Mouse (Mus musculus): Measurements from ENCODE around the gene Ttc9c. TPM values are rescaled to one million over a fixed set of nuclear protein-coding genes. Genes with fewer than 3 reads are reported as not detected.

The Ttc9c gene
- polyA plus RNA-seq, 1 experiment: 2.1 TPM

DNA sequence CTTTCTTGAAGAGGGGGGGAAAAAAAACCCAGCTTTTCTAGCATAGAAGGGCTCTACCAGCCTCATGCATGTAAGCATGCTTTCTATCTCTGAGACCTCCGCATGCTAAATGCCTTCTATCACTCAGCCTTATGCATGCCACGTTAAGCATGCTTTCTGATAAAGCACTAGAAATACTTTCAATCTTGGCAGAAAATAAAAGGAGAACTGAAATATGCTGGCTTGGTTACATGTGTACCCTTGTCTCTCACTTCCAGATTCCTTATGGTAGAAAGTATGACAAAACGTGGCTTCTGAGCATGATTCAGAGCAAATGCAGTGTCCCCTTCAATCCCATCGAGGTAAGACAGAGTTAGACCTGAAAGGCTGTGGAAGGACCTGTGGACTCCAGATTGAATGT is 55.9 kb downstream of the Ttc9c start:
- no peak for TF ChIP-seq GATA1 (IDR thresholded peaks at IDR 0.05; ENCODE audit: low read length)

DNA sequence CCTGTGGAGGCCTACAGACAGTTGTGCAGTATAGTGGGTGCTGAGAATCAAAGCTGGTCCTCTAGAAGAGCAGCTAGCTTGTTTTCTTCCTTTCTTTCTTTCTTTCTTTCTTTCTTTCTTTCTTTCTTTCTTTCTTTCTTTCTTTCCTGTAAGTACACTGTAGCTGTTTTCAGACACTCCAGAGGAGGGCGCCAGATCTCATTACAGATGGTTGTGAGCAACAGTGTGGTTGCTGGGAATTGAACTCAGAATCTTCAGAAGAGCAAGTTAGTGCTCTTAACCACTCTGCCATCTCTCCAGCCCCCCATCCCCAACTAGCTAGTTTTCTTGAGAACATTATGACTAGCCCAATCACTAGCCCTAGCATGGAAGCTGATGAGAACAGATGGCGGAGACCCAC is 58.4 kb downstream of the Ttc9c start:
- no peak for TF ChIP-seq GATA1 (IDR thresholded peaks at IDR 0.05; ENCODE audit: low read length)

Other genes with a start within 250 kb of the Ttc9c start
- gene Slc22a8, start 228.1 kb downstream of the Ttc9c start, polyA plus RNA-seq (2012): not detected in 2 replicates
- gene Slc22a6, start 201.3 kb downstream of the Ttc9c start, polyA plus RNA-seq (2012): not detected in 2 replicates
- 0.02 and 0.12 TPM in 2 replicates for gene Chrm1, start 155.5 kb downstream of the Ttc9c start, polyA plus RNA-seq (2012)
- 180 and 242 TPM in 2 replicates for gene Slc3a2, start 96.0 kb downstream of the Ttc9c start, polyA plus RNA-seq (2012)
- 45.8 and 52.0 TPM in 2 replicates for gene Wdr74, start 83.5 kb downstream of the Ttc9c start, polyA plus RNA-seq (2012)
- 1.8 and 2.1 TPM in 2 replicates for gene 1700092M07Rik, start 78.6 kb downstream of the Ttc9c start, polyA plus RNA-seq (2012)
- 13.4 and 17.1 TPM in 2 replicates for gene Stx5a, start 77.9 kb downstream of the Ttc9c start, polyA plus RNA-seq (2012)
- gene Nxf1, start 62.3 kb downstream of the Ttc9c start, polyA plus RNA-seq (2012): 23.2 and 29.3 TPM in 2 replicates
- gene Tmem223, start 48.3 kb downstream of the Ttc9c start, polyA plus RNA-seq (2012): 3.6 and 4.5 TPM in 2 replicates
- gene Tmem179b, start 44.9 kb downstream of the Ttc9c start, polyA plus RNA-seq (2012): 50.4 and 51.8 TPM in 2 replicates
- 42.9 and 51.9 TPM in 2 replicates for gene Taf6l, start 32.9 kb downstream of the Ttc9c start, polyA plus RNA-seq (2012)
- 8.1 and 8.9 TPM in 2 replicates for gene Polr2g, start 20.8 kb downstream of the Ttc9c start, polyA plus RNA-seq (2012)
- gene Zbtb3, start 16.8 kb downstream of the Ttc9c start, polyA plus RNA-seq (2012): 1.4 and 1.9 TPM in 2 replicates
- gene Hnrnpul2, start 677 bp upstream of the Ttc9c start, polyA plus RNA-seq (2012): 100 and 147 TPM in 2 replicates
- gene AC129217.1, start 10.4 kb upstream of the Ttc9c start, polyA plus RNA-seq (2012): 110 and 157 TPM in 2 replicates
- 9.4 and 10.6 TPM in 2 replicates for gene Bscl2, start 18.1 kb upstream of the Ttc9c start, polyA plus RNA-seq (2012)
- gene Gng3, start 19.9 kb upstream of the Ttc9c start, polyA plus RNA-seq (2012): not detected in 2 replicates
- gene Lrrn4cl, start 31.4 kb upstream of the Ttc9c start, polyA plus RNA-seq (2012): not detected in 2 replicates
- 262 and 324 TPM in 2 replicates for gene Ubxn1, start 52.2 kb upstream of the Ttc9c start, polyA plus RNA-seq (2012)
- 63.4 and 71.1 TPM in 2 replicates for gene Uqcc3, start 61.6 kb upstream of the Ttc9c start, polyA plus RNA-seq (2012)
- 0.46 and 0.48 TPM in 2 replicates for gene Lbhd1, start 64.4 kb upstream of the Ttc9c start, polyA plus RNA-seq (2012)
- not detected in 2 replicates for gene Gm49403, start 64.6 kb upstream of the Ttc9c start, polyA plus RNA-seq (2012)
- gene 1810009A15Rik, start 69.5 kb upstream of the Ttc9c start, polyA plus RNA-seq (2012): 63.6 and 93.2 TPM in 2 replicates
- 12.7 and 33.2 TPM in 2 replicates for gene Gm49416, start 69.6 kb upstream of the Ttc9c start, polyA plus RNA-seq (2012)
- 50.3 and 53.9 TPM in 2 replicates for gene Ints5, start 73.7 kb upstream of the Ttc9c start, polyA plus RNA-seq (2012)
- 45.9 and 48.4 TPM in 2 replicates for gene Ganab, start 78.7 kb upstream of the Ttc9c start, polyA plus RNA-seq (2012)
- gene B3gat3, start 101.0 kb upstream of the Ttc9c start, polyA plus RNA-seq (2012): 110 and 120 TPM in 2 replicates
- 29.4 and 38.6 TPM in 2 replicates for gene Rom1, start 110.0 kb upstream of the Ttc9c start, polyA plus RNA-seq (2012)
- 100 and 115 TPM in 2 replicates for gene Eml3, start 110.2 kb upstream of the Ttc9c start, polyA plus RNA-seq (2012)
- 75.9 and 85.0 TPM in 2 replicates for gene Mta2, start 122.5 kb upstream of the Ttc9c start, polyA plus RNA-seq (2012)
- 53.5 and 54.6 TPM in 2 replicates for gene Tut1, start 134.5 kb upstream of the Ttc9c start, polyA plus RNA-seq (2012)
- 60.0 and 221 TPM in 2 replicates for gene Eef1g, start 147.7 kb upstream of the Ttc9c start, polyA plus RNA-seq (2012)
- gene Ahnak, start 170.0 kb upstream of the Ttc9c start, polyA plus RNA-seq (2012): 0.31 and 1.3 TPM in 2 replicates